Mouse (Mus musculus): ENCODE measurements at regions not wholly inside any gene's neighbourhood (a gene's known extent, or its start where the extent isn't known, plus 50 kb on each side); places are given as distances from the start of the nearest gene placed in this dataset.

GRCm38 (mm10) chr8:60825676-60826442, 64.4 kb upstream of the Hpf1 start:
- no peak for TF ChIP-seq CTCF (IDR thresholded peaks at IDR 0.05; ENCODE audit: low read depth, low read length)
- TF ChIP-seq POLR2AphosphoS5 (IDR thresholded peaks at IDR 0.05; ENCODE audit: insufficient replicate concordance, low read depth, low read length): no peak
- no peak for TF ChIP-seq TAL1 (conservative IDR thresholded peaks at IDR 0.05; ENCODE audit: low read depth, low read length)

Measured in G1E (cell line).